Mouse (Mus musculus) embryonic facial prominence, embryonic 15.5 days (tissue): Measurements from ENCODE around the gene Galm. TPM values are rescaled to one million over a fixed set of nuclear protein-coding genes. Genes with fewer than 3 reads are reported as not detected.

Experiments used
- ATAC-seq: fragments of 200-750 bp; cut with Nextera tagmentation; 2 replicates; pipeline ENCODE4 v1.8.0; 2017; ENCODE audit warnings: low read depth, moderate TSS enrichment; ENCODE audit not compliant: insufficient number of reproducible peaks, low FRiP score, low TSS enrichment
- H3K27ac ChIP-seq: fragments of 300-500 bp; sonication (generic); replicated peaks from 2 replicates; pipeline ENCODE4 v1.5.1; 2015; ENCODE audit warnings: mild to moderate bottlenecking, inconsistent platforms
- H3K27me3 ChIP-seq: fragments of 300-500 bp; sonication (generic); 2 replicates; pipeline ENCODE4 v1.6.1; 2015; ENCODE audit warnings: inconsistent platforms
- H3K36me3 ChIP-seq: fragments of 300-500 bp; sonication (generic); 2 replicates; pipeline ENCODE4 v1.6.1; 2015; ENCODE audit warnings: mild to moderate bottlenecking, inconsistent platforms
- H3K4me1 ChIP-seq: fragments of 300-500 bp; sonication (generic); 2 replicates; pipeline ENCODE4 v1.6.1; 2015; ENCODE audit warnings: inconsistent platforms
- H3K4me2 ChIP-seq: fragments of 300-500 bp; sonication (generic); replicated peaks from 2 replicates; pipeline ENCODE4 v1.6.1; 2015; ENCODE audit warnings: mild to moderate bottlenecking, inconsistent platforms
- H3K4me3 ChIP-seq: fragments of 300-500 bp; sonication (generic); replicated peaks from 2 replicates; pipeline ENCODE4 v1.5.1; 2015; ENCODE audit warnings: mild to moderate bottlenecking, inconsistent platforms
- H3K9ac ChIP-seq: fragments of 300-500 bp; sonication (generic); 2 replicates; pipeline ENCODE4 v1.6.1; 2015; ENCODE audit warnings: inconsistent platforms
- H3K9me3 ChIP-seq: fragments of 300-500 bp; sonication (generic); replicated peaks from 2 replicates; pipeline ENCODE4 v1.6.1; 2016; ENCODE audit warnings: inconsistent platforms
- WGBS: fragments of 180-500 bp; shearing (Covaris S2); methylation state at CpG from one replicate; pipeline ENCODE4 v1.1.7; 2015; 5-methylcytosine and 5-hydroxymethylcytosine counted together
- polyA plus RNA-seq: library from polyadenylated mRNA; unstranded; fragments of >200 nt; fragmentation: Nextera tagmentation; extraction: Ambion mirVana; gene quantifications from 2 replicates; pipeline ENCODE4 v1.2.1, GENCODE M21; 2015

Galm gene
- polyA plus RNA-seq, 1 experiment from 2014 or later: 32.0 TPM

GRCm38 (mm10) chr17:80167436-80167835 is 40.2 kb downstream of the Galm start:
- H3K36me3 ChIP-seq: no peaks in the 10 kb centered on the region
- H3K27me3 ChIP-seq: no peaks in the 10 kb centered on the region
- ATAC-seq: no peak
- 56% methylated on average over 4 of the region's 4 CpGs for WGBS
- H3K9ac ChIP-seq: no peak overlapping the region
- no peaks in the 10 kb centered on the region for H3K9me3 ChIP-seq
- peak overlapping the region; percentile 44; the same call in 1 of the 2 replicates for H3K4me2 ChIP-seq
- H3K4me3 ChIP-seq: no peak overlapping the region
- no peak overlapping the region for H3K27ac ChIP-seq
- H3K4me1 ChIP-seq: peaks cover 19% of the 10 kb centered on the region

- 0 out of 2 replicates have a peak overlapping the region, but pooled peaks have one; percentile 17 for H3K27ac ChIP-seq
- ATAC-seq: peak; percentile 55
Observed at GRCm38 (mm10) chr17:80167851-80168251, 40.6 kb downstream of the Galm start.

GRCm38 (mm10) chr17:80168425-80169182 is 41.3 kb downstream of the Galm start:
- peak overlapping the region; percentile 44 for H3K4me2 ChIP-seq
- ATAC-seq: peak; percentile 78
- no peaks in the 10 kb centered on the region for H3K36me3 ChIP-seq
- H3K9ac ChIP-seq: no peak overlapping the region
- 19% methylated on average over 16 of the region's 16 CpGs for WGBS
- 0 out of 2 replicates have a peak overlapping the region, but pooled peaks have one; percentile 18 for H3K27ac ChIP-seq
- 0 out of 2 replicates have a peak overlapping the region, but pooled peaks have one; percentile 2 for H3K4me3 ChIP-seq
- H3K9me3 ChIP-seq: no peaks in the 10 kb centered on the region
- no peaks in the 10 kb centered on the region for H3K27me3 ChIP-seq
- H3K4me1 ChIP-seq: peaks cover 19% of the 10 kb centered on the region

More at GRCm38 (mm10) chr17:80167851-80168251, 40.6 kb downstream of the Galm start:
- no peaks in the 10 kb centered on the region for H3K9me3 ChIP-seq
- no peak overlapping the region for H3K9ac ChIP-seq
- H3K4me3 ChIP-seq: no peak overlapping the region
- WGBS: 38% methylated on average over 7 of the region's 7 CpGs
- peaks cover 19% of the 10 kb centered on the region for H3K4me1 ChIP-seq
- no peaks in the 10 kb centered on the region for H3K36me3 ChIP-seq
- H3K4me2 ChIP-seq: peak overlapping the region; percentile 44
- H3K27me3 ChIP-seq: no peaks in the 10 kb centered on the region

- no peak for ATAC-seq
- peaks cover 19% of the 10 kb centered on the region for H3K4me1 ChIP-seq
Observed at GRCm38 (mm10) chr17:80169792-80170191, 42.5 kb downstream of the Galm start.

GRCm38 (mm10) chr17:80170951-80171350 is 43.7 kb downstream of the Galm start:
- no peaks in the 10 kb centered on the region for H3K36me3 ChIP-seq
- WGBS: 90% methylated on average over 7 of the region's 7 CpGs
- no peak overlapping the region for H3K27ac ChIP-seq
- H3K27me3 ChIP-seq: no peaks in the 10 kb centered on the region
- H3K4me2 ChIP-seq: no peak overlapping the region
- H3K9ac ChIP-seq: no peak overlapping the region
- no peaks in the 10 kb centered on the region for H3K9me3 ChIP-seq
- peaks cover 16% of the 10 kb centered on the region for H3K4me1 ChIP-seq
- ATAC-seq: no peak
- no peak overlapping the region for H3K4me3 ChIP-seq

More at GRCm38 (mm10) chr17:80169792-80170191, 42.5 kb downstream of the Galm start:
- no peak overlapping the region for H3K9ac ChIP-seq
- no peak overlapping the region for H3K4me3 ChIP-seq
- no peaks in the 10 kb centered on the region for H3K27me3 ChIP-seq
- H3K4me2 ChIP-seq: no peak overlapping the region
- H3K36me3 ChIP-seq: no peaks in the 10 kb centered on the region
- 87% methylated on average over 6 of the region's 6 CpGs for WGBS
- H3K27ac ChIP-seq: no peak overlapping the region
- no peaks in the 10 kb centered on the region for H3K9me3 ChIP-seq

GRCm38 (mm10) chr17:80171948-80172347 is 44.7 kb downstream of the Galm start:
- H3K4me3 ChIP-seq: no peak overlapping the region
- H3K9ac ChIP-seq: no peak overlapping the region
- no peak for ATAC-seq
- H3K27me3 ChIP-seq: no peaks in the 10 kb centered on the region
- no peak overlapping the region for H3K4me2 ChIP-seq
- H3K9me3 ChIP-seq: no peaks in the 10 kb centered on the region
- H3K27ac ChIP-seq: no peak overlapping the region
- peaks cover 15% of the 10 kb centered on the region for H3K4me1 ChIP-seq
- 90% methylated on average over 4 of the region's 4 CpGs for WGBS
- H3K36me3 ChIP-seq: no peaks in the 10 kb centered on the region

GRCm38 (mm10) chr17:80172761-80173160 is 45.5 kb downstream of the Galm start:
- Histone ChIP-seq H3K9ac (no peak overlapping the region), H3K27ac (no peak overlapping the region), H3K27me3 (no peaks in the 10 kb centered on the region), H3K4me1 (peaks cover 13% of the 10 kb centered on the region), H3K4me2 (no peak overlapping the region), H3K9me3 (no peaks in the 10 kb centered on the region), H3K4me3 (no peak overlapping the region), H3K36me3 (no peaks in the 10 kb centered on the region)
- no peak for ATAC-seq
- WGBS: 80% methylated on average over 5 of the region's 5 CpGs

GRCm38 (mm10) chr17:80173708-80174107 is 46.4 kb downstream of the Galm start:
- Histone ChIP-seq H3K27ac (no peak overlapping the region), H3K4me2 (no peak overlapping the region), H3K9me3 (no peaks in the 10 kb centered on the region), H3K36me3 (no peaks in the 10 kb centered on the region), H3K9ac (no peak overlapping the region), H3K4me1 (peaks cover 3% of the 10 kb centered on the region), H3K27me3 (no peaks in the 10 kb centered on the region), H3K4me3 (no peak overlapping the region)
- ATAC-seq: no peak
- 79% methylated on average over 2 of the region's 2 CpGs for WGBS

GRCm38 (mm10) chr17:80174146-80174545 is 46.9 kb downstream of the Galm start:
- ATAC-seq: no peak
- no peaks in the 10 kb centered on the region for H3K27me3 ChIP-seq
- no peaks in the 10 kb centered on the region for H3K4me1 ChIP-seq
- no peaks in the 10 kb centered on the region for H3K9me3 ChIP-seq
- no peak overlapping the region for H3K9ac ChIP-seq
- H3K4me2 ChIP-seq: no peak overlapping the region
- no peak overlapping the region for H3K4me3 ChIP-seq
- no peaks in the 10 kb centered on the region for H3K36me3 ChIP-seq
- H3K27ac ChIP-seq: no peak overlapping the region
- WGBS: 83% methylated on average over 3 of the region's 3 CpGs

- no peak overlapping the region for H3K27ac ChIP-seq
- no peak for ATAC-seq
- no peak overlapping the region for H3K4me2 ChIP-seq
- H3K4me1 ChIP-seq: no peaks in the 10 kb centered on the region
- 58% methylated on average over 19 of the region's 19 CpGs for WGBS
- no peaks in the 10 kb centered on the region for H3K27me3 ChIP-seq
- H3K36me3 ChIP-seq: no peaks in the 10 kb centered on the region
- H3K9ac ChIP-seq: no peak overlapping the region
- H3K9me3 ChIP-seq: no peaks in the 10 kb centered on the region
- H3K4me3 ChIP-seq: no peak overlapping the region
Observed at GRCm38 (mm10) chr17:80174699-80175385, 47.6 kb downstream of the Galm start.

GRCm38 (mm10) chr17:80175386-80175739 is 48.1 kb downstream of the Galm start:
- H3K4me3 ChIP-seq: no peak overlapping the region

More at GRCm38 (mm10) chr17:80175386-80175739, 48.1 kb downstream of the Galm start:
- Histone ChIP-seq H3K36me3 (no peaks in the 10 kb centered on the region), H3K4me2 (no peak overlapping the region), H3K4me1 (no peaks in the 10 kb centered on the region), H3K9me3 (no peaks in the 10 kb centered on the region), H3K27me3 (no peaks in the 10 kb centered on the region), H3K27ac (no peak overlapping the region), H3K9ac (no peak overlapping the region)
- whole genome bisulfite sequencing: 68% methylated on average over 4 of the region's 4 CpGs
- no peak for ATAC-seq
